Mouse (Mus musculus): ENCODE data around the gene Slc47a1. TPM values are rescaled to one million over a fixed set of nuclear protein-coding genes. Genes with fewer than 3 reads are reported as not detected.
"Not testable (repeated sequence)": the region's sequence is repeated elsewhere in the genome, so short reads cannot be mapped to it uniquely, and the experiment has no call there.

Gene Slc47a1
- total RNA-seq, 2 experiments from 2014 or later: 23.6 to 26.1 TPM

DNA sequence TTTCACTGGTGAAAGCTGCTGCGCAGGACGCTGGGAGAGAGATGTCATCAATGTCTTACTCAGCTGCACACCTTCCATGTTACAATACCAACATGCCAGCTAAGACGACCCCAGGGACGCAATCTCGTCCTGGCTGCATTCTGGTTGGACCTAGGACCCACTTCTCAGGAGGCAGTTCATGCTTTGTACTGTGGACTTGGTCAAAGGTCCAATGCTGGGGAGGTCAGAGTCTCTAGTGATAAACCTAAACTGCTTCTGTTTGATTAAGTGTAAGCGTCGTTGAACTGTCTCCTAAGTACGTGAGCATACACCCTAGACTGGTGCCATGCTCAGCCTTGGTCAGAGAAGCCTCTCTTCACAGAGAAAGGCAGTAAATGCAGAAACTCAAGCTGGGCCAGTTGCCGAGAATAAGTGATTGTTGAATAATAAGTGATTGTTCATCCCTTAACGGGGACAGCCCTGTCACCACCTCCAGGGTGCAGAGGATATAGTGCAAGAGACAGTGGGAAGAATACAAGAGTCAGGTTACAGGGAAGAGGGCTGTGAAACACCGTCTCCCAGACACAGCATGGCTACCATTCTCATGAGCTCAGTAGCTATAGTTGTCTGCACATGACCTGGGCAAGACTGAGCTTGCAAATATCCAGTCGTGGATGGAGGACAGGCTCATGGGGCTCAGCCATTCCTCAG, 58.8 kb downstream of the Slc47a1 start:
- peak; percentile 51 to 66 for DNase-seq

DNA sequence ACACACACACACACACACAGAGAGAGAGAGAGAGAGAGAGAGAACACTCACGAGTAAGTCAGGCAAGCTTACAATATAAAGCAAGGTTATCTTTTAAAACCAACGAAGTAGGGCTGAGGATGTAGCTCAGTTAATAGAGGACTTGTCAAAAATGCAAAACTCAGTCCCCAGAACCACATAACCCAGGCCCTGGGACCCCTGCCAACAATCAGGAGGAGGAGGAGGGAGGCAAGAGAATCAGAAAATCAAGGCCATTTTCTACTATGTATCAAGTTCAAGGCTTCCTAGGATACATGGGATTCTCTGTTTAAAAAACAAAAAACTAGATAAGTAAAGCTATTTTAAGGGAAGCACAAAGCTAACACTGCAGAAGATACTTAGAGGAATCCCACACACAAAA, 61.3 kb downstream of the Slc47a1 start:
- DNase-seq: no peak

DNA sequence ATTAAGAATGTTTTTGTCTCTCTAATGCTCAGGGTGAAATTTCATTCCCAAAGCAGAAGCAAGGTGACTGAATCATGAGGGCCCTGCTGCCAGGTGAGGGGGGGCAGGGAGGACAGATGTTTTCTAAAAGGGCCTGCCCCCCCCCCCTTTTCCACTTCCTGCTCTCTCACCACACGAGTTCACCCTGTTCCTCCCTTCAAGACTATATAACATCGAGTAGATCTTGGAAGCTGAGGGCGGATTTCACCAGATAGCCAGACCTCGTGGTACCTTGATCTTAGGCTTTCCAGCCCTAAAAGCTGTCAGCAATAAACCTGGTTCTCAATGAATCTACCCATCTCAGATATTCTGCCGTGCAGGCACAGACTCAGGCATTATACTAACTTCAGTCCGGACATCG, 67.8 kb downstream of the Slc47a1 start:
- no peak for DNase-seq

DNA sequence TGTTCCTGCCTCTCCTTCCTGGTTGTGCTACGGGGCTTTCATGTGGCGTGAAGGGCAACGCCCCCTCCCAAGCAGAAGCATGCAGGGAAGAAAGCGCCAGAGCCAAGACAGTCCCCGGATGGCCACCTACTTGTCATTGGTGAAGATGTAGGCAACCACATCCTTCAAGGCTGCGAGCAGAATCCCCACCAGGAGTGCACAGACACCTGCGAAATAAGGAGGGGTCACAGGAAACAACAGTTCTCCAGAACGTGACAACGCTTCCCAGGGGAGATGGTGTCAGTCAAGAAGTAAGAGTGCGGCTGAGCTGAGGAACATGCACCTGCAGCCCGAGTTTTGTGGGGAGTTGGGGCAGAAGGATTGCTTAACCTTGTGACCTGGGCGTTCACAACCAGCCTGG, 68.3 kb downstream of the Slc47a1 start:
- no peak for DNase-seq

DNA sequence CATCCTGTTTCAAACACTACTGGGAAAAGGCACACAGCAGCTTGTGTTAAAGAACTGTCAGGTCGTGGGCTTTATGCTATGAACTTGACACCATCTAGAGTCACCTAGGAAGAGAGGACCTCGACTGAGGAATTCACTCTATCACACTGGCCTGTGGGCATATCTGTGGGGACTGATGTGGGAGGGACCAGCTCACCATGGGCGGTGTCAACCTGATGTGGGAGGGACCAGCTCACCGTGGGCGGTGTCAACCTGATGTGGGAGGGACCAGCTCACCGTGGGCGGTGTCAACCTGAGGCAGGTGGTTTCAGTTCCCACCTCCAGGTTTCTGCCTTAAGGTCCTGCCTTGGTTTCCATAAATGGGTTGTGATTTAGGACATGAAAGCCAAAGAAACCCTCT, 70.3 kb downstream of the Slc47a1 start:
- no peak for DNase-seq

DNA sequence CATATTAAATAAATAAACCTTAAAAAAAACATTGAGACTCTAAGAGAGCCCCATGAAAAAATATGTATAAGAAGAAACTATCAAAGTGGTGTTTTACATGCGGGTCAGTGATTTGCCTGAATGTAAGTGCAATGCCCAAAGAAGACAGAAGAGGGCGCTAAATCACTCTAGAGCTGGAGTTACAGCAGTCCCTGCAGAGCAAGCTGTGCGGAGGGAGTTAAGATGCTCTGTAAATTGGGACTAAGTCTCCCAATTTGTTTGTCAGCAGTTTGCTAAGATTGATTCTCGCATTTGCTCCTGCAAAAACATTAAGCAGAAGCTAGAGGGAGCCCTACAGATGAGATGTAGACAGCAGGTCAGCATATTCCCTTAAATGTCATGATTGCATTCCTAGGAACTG, 72.8 kb downstream of the Slc47a1 start:
- DNase-seq: peak in 1 of 2 experiments; percentile 63

DNA sequence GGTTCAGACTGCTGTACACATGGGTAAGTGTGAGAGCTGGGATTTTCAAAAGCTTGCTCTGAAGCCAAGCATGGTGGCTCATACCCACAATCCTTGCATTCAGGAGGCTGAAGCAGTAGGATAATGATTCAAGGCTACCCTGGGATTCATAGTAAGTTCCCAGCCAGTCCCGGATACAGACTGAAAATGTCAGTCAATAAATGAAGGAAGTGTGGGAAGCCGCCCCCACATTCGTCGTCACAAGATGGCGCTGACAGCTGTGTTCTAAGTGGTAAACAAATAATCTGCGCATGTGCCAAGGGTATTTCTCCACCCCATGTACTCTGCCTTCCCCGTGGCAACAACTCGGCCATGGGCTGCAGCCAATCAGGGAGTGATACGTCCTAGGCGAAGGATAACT, 73.6 kb downstream of the Slc47a1 start:
- not testable (repeated sequence) for DNase-seq

DNA sequence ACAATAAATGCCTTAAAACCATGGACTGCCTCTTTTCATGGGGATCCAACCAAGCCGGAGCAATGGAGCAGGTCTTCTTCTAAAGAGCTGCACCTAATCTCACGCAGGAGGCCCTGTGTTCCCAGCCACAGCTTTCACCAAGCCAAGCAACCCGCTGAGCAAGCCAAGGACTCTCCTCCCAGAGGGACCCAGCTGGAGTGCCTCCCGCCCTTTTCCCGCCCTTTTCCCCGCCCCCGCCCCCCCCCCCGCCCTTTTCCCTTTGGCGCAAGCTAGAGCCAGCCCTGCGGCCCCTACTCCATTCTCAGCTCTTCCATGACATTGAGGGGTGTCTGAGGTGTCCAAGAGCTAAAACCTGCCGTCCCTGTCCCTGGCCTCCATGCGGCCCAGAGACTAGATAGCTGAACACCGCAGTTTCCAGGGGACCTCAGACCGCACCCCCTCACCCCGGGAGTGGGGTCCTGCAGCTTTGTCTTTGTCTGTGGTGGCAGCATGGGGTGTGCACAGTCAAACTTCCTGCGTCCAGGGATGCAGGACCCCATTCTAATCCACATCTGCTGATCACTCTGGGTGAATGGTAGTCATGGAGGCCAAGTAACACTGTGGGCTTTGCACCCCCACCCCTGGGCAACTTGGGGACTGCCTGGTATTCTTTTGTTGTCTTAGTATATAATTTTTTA, 77.3 kb downstream of the Slc47a1 start:
- peak; percentile 46 to 56 for DNase-seq

DNA sequence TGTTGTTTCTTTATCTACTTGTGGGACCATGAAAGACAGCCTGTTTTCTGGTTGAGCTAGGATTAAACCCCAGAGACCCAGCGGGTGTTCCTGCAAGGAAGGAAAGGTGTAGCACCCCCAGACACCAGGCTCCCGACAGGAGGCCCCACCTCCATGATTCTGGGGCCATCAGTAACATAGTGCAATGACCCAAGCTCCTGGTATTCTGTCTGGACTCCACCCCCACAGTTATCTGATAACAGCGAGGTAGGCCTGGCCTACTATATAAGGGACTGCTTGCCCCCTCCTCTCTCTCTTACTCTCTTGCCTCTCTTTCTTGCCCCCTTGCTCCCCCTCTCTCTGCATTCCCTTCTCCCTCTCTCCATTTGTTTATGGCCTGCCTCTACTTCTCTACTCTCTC, 77.9 kb downstream of the Slc47a1 start:
- DNase-seq: no peak

DNA sequence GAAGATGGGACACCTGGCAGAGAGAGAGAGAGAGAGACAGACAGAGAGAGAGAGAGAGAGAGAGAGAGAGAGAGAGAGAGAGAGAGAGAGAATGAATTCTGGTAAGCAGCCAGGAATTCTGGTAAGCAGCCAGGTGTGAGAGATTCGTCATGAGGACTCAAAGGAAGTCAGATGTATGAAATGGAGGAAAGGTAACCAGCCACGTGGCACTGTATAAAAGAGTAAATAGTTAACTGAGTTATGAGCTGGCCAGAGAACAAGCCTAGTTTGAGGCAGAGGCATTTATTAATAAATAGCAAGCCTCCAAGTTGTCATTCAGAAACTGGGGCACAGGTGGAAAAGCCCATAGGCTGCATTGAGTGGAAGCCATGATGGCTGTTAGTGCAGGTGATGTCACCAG, 80.2 kb downstream of the Slc47a1 start:
- no peak for DNase-seq

DNA sequence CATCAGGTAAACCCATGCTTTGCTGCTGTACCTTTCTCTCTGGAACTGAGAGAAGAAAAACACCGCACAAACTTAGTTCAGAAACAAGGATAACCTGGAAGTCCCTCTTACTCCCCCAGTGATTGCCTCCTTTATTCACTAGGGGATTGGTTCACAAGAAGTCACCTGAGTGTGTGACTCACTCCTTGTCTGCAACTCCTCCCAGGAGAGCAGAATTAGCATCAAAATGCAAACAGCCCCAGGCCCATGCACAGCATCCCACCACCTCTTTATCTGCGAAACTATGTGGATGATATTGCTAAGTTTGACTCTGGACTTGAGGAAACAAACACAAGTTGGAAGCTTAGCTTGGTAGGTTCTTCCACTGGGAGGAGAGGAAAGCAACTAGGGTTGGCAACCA, 80.8 kb downstream of the Slc47a1 start:
- DNase-seq: no peak

DNA sequence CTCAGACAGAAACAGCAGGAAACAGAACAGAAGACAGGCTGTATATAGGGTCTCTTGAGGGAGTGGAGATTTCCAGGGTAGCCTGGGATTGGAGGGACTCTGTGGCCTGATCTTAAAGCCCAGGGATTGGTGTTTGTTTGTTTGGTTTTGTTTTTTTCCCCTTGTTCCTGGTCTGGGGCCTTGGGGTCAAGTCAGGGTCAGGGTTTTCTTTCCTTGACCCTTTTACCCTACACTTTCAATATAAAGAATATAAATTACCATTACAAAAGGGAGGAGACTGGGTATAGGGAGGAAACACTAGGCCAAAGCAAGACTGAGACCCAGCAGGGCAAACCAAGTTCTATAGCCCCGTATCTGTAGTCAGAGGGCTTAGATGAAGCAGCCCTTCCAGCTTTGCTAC, 81.6 kb downstream of the Slc47a1 start:
- no peak for DNase-seq

DNA sequence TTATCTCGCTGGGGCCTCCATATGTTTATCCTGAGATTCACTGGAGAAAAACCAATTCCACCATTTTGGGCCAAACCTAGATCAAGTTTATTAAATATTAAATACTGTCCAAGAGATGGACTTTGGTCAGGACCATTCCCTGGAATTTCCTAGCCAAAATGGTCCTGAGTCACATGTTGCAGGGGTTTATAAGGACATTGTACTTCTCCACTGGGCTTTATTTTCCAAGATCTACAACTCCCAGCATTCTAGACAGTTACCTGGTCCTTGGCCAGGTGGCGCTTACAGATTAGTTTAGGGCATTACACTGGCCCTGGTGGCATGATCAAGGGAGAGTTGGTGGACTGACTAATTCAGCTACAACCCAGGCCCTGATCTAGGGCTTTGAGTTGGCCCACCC, 82.6 kb downstream of the Slc47a1 start:
- DNase-seq: no peak

DNA sequence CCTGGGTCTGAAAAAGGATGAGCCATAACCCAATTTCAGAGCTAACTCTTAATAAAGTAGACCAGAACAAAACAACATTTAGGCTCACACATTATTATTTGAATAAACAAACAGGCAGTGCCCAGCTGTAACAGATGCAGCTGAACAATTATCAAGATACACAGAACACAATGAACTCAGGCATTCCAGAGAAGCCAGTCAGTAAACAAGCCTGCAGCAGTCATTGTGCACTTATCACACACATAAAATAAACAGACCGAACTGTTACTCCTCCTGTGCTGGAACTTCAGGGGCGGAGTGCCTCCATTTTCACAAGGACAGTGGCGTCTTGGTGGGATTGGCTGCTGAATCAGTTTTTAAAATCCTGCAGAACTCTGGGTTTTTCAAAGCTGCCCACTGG, 83.7 kb downstream of the Slc47a1 start:
- DNase-seq: no peak

Other genes starting within 250 kb of the Slc47a1 start
- gene Usp22, start 203.3 kb downstream of the Slc47a1 start, total RNA-seq (2021): 10 to 100 TPM; 26.2 to 27.6 TPM
- gene Aldh3a1, start 170.8 kb downstream of the Slc47a1 start, total RNA-seq (2021): 1 to 10 TPM in 1 of 2 experiments, under 1 TPM in 1; 0.60 to 2.9 TPM
- 10 to 100 TPM; 32.0 to 39.0 TPM for gene Aldh3a2, start 110.9 kb downstream of the Slc47a1 start, total RNA-seq (2021)
- not detected for gene Slc47a2, start 35.5 kb downstream of the Slc47a1 start, total RNA-seq (2021)
- gene Rnf112, start 75.8 kb upstream of the Slc47a1 start, total RNA-seq (2021): under 1 TPM in 1 of 2 experiments, not detected in 1; 0.15 TPM
- 10 to 100 TPM; 12.5 to 13.3 TPM for gene Mfap4, start 107.1 kb upstream of the Slc47a1 start, total RNA-seq (2021)
- 1 to 10 TPM; 5.7 to 6.0 TPM for gene Mapk7, start 116.1 kb upstream of the Slc47a1 start, total RNA-seq (2021)
- 1 to 10 TPM; 6.3 to 7.5 TPM for gene B9d1, start 126.8 kb upstream of the Slc47a1 start, total RNA-seq (2021)
- 10 to 100 TPM; 24.5 to 28.1 TPM for gene Epn2, start 201.3 kb upstream of the Slc47a1 start, total RNA-seq (2021)